Mouse (Mus musculus) layer of hippocampus, postnatal 14 days (tissue): ENCODE results near the gene Spata2l. TPM values are rescaled to one million over a fixed set of nuclear protein-coding genes. Genes with fewer than 3 reads are reported as not detected.
"Not testable (repeated sequence)": the region's sequence is repeated elsewhere in the genome, so short reads cannot be mapped to it uniquely, and the experiment has no call there.

ENCODE experiments used
- DNase-seq, 2 experiments: peaks; one replicate each; pipeline ENCODE4 v3.0.0; 2021 to 2022; ENCODE audit warnings: low spot score in 2 of 2, mixed read lengths in 1 of 2
- total RNA-seq, 2 experiments: library from RNA; stranded (reverse); gene quantifications; 2 replicates each; pipeline ENCODE4 v1.2.3; 2021

The Spata2l gene
- total RNA-seq, 2 experiments from 2014 or later = 106 to 111 TPM

DNA sequence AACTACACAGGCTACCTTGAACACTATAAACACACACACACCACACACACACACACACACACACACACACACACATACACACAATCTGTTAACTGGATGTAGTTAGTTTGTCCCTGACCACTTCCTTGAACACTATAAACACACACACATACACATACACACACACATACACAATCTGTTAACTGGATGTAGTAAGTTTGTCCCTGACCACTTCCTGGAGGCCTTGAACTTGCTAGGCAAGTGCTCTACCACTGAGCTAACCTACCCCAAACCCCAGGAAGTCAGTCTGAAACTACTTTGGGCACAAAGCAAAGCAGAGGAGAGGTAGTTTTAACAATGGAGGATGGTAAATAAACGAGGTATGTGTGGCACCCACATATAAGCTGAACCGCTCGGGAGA, 32.5 kb downstream of the Spata2l start:
- DNase-seq = no peak

DNA sequence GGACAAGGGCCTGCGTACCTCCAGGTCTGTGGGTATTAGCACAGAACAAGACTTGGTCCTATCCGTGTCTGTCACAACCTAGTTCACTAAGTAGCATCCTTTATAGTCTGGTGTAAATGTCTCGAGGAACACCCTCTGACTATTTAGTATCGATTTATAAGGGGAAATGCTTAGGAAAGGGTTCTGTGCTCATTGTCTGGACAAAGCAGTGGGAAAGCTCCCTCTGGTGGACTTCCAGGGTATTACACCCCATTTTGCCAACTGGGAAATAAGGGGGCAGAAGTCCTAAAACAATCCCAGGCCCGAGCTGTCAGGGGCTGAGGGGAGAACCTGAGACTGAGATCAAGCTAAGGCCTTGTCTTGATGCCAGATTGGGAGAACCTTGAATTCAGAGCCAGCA, 33.7 kb downstream of the Spata2l start:
- peak; percentile 79 to 85 for DNase-seq

DNA sequence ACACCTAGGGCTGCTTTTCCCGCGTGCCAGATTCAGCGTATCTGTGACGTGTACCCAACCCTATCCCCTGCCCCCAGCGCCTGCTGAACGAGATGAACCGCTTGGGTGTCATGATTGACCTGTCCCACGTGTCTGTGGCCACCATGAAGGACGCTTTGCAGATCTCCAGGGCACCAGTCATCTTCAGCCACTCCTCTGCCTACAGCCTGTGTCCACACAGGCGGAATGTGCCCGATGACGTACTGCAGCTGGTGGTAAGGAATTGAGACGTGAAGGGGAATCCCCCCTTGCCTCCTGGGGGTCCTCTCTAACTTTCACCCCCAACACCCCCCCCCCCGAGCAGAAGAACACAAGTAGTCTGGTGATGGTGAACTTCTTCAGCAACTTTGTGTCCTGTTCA, 36.2 kb downstream of the Spata2l start:
- DNase-seq = no peak

DNA sequence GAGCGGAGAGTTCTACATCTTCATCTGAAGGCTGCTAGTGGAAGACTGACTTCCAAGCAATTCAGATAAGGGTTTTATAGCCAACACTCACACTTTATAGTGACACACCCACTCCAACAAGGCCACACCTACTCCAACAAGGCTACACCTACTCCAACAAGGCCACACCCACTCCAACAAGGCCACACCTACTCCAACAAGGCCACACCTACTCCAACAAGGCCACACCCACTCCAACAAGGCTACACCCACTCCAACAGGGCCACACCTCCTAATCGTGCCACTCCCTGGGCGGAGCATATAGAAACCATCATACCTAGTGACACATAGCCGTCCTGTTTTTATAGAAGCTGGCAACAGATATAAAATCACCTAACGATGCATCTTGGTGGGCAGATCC, 39.0 kb downstream of the Spata2l start:
- not testable (repeated sequence) for DNase-seq

DNA sequence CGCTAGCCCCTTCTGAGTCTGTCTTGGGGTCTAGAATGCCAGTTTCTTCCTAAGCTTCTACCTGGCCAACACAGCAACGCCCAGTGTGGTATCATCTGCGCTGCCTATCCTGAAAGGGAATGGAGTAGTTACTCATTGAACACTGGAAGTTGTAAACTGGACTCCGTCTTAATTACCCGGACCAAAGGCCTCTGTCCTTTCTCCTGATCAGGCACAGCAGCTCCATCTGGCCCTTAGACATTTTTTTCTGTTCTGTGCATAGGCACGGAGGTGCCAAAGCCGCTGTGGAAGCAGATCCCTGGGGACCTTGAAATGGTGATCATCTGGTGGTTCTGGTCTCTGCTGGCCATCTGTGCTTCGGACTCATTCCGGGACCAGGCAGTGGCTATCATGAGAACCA, 42.3 kb downstream of the Spata2l start:
- DNase-seq = no peak

DNA sequence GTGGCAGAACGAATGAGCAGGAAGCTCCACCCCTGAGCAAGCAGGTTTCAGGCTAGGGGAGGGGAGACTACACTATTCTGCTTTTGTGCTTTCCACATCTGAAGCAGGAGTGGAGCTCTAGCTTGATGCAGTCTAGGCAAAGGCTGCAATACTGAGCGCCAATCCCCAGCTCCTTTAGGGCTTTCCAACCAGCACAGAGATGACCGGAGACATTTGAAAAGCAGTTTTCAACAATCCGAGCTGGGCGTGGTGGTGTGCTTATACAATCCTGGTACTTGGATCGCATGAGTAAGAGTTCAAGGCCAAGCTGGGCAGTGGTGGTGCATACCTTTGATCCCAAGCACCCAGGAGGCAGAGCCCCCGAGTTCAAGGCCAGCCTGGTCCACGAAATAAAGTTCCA, 44.1 kb downstream of the Spata2l start:
- DNase-seq = no peak

DNA sequence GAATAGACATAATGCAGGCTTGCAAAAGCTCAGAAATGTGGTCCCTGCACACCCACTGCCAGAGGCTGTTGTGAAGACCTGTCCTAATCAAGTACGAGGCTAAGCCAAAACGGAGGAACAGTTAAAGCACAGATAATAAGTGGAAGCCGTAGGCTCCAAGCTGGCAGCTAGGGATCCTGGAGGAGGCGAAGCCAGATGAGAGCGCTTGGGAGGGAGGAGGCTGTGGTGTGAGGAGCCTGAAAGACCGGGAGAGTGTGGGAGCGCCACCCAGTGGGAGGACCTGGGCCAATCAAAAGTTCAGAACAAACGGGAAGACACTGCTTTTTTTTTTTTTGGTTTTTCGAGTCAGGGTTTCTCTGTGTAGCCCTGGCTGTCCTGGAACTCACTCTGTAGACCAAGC, 45.4 kb downstream of the Spata2l start:
- peak; percentile 60 to 78 for DNase-seq

DNA sequence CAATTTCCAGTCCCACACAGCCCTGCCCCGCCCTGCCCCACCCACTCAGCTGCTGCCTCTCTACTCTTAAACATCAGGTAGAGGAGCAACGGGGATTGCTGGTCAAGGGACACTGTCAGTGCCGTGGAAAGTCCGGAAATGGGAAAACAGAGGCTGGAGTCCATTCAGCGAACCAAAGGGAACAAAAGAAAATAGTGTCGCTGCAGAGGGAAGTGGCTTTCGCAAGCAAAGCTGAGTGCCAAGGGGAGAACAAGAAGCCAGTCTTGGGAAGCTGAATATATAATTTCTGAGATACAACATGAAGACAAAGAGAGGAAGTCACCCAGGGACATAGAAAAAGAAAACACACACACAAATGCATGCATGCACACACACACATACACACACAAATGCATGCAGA, 47.2 kb downstream of the Spata2l start:
- no peak for DNase-seq

DNA sequence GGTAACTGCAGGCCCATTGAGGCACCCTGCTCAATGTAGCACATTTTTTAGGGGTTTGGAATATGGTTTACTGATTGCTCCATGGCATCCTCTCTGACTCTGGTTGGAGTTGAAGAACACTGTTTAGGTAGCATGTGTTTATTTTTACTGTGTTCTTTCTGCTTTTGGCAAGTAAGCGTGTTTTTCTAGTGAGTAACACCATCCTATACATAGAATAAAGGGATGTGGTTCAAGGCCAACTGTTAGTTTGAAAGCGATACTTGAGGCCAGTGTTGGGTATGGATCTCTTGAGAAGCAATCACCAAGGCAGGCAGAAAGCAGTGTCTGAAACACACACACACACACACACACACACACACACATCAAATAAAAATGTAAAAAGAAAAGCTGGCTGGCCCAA, 48.0 kb downstream of the Spata2l start:
- no peak for DNase-seq

DNA sequence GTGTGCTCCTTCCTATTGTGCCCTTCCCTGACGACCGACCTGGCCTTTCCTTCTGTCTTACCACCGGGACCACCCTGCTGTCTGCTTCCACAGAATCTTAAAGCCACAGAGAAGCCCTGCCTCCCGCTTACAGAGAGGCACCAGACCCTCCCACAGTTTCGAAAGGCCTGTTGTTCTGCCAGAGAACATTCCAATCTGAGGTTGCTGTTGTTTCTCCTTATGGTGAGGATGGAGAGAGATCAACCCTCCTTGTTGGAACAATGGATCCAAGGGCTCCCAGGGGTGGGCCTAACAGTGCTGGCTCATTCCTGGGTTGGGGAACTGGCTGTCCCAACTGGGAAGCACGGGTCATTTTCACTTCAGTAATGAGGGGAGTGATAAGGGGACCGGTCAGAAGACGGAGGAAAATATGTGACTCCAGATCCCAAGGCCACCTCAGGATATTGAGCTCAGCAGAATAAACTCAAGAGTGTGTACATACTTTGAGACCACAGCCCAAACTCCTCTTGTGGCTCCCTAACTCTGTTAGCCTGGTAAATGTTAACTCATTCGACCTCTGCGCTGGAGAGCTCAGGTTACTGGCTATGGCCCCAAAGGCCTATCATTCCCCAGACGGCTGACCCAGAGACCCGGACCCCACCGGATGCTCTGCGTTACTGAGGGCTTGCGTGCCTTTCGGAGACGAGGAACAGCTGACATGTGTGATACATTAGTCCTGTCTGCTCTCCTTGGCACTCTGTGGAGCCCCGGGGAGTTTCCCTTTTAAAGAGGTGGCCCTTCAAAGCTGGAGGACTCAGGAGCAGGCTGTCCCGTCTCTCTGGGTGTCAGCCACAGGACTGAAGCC, 50.2 kb downstream of the Spata2l start, which contains the start of gene Dpep1:
Dpep1 (plus strand) TSS at position 677 of the 844 bp plus-strand sequence.
- no peak for DNase-seq

DNA sequence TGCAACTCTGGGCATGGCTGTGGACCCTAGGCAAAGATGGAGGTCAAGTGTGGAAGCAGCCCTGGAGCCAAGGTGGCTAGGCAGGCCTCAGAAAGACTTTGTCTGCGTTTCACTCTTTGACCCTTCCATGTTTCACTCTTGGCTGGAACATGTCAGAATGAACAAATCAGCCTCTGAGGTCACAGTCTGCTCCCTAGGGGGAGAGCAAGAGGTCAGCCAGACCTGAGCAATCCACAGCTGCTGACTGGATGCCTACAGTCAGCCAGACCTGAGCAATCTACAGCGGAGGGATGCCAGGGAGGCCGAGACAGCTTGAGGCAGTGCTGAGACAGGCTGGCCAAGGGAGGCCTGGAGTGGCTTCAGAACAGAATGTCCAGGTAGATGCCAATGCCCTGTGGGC, 54.6 kb downstream of the Spata2l start:
- DNase-seq = no peak

Other genes with a start within 250 kb of the Spata2l start
- gene Ankrd11, start 194.0 kb downstream of the Spata2l start, total RNA-seq = 100 to 1,000 TPM; 152 to 159 TPM
- gene Spg7, start 173.3 kb downstream of the Spata2l start, total RNA-seq = 10 to 100 TPM; 64.7 to 81.9 TPM
- 100 to 1,000 TPM; 390 to 435 TPM for gene Rpl13, start 133.9 kb downstream of the Spata2l start, total RNA-seq
- 100 to 1,000 TPM; 319 to 359 TPM for gene Cpne7, start 118.9 kb downstream of the Spata2l start, total RNA-seq
- gene Sult5a1, start 77.9 kb downstream of the Spata2l start, total RNA-seq = 1 to 10 TPM; 2.2 to 2.9 TPM
- under 1 TPM; 0.50 to 0.71 TPM for gene Dpep1, start 50.0 kb downstream of the Spata2l start, total RNA-seq
- 100 to 1,000 TPM; 114 to 131 TPM for gene Chmp1a, start 23.5 kb downstream of the Spata2l start, total RNA-seq
- 10 to 100 TPM in 1 of 2 experiments, 1 to 10 TPM in 1; 9.5 to 10.6 TPM for gene Spata33, start 23.4 kb downstream of the Spata2l start, total RNA-seq
- gene Cdk10, start 11.4 kb downstream of the Spata2l start, total RNA-seq = 10 to 100 TPM; 74.0 to 82.4 TPM
- 10 to 100 TPM; 22.4 to 23.3 TPM for gene Zfp276, start 18.0 kb upstream of the Spata2l start, total RNA-seq
- gene Vps9d1, start 18.1 kb upstream of the Spata2l start, total RNA-seq = 10 to 100 TPM; 56.3 to 58.0 TPM
- gene Fanca, start 82.3 kb upstream of the Spata2l start, total RNA-seq = 1 to 10 TPM; 2.6 to 5.3 TPM
- gene Spire2, start 96.5 kb upstream of the Spata2l start, total RNA-seq = 10 to 100 TPM; 15.4 to 15.6 TPM
- 100 to 1,000 TPM; 490 to 516 TPM for gene Tcf25, start 137.5 kb upstream of the Spata2l start, total RNA-seq
- under 1 TPM in 1 of 2 experiments, not detected in 1; 0.10 TPM for gene Mc1r, start 170.9 kb upstream of the Spata2l start, total RNA-seq
- gene Tubb3, start 175.2 kb upstream of the Spata2l start, total RNA-seq = 100 to 1,000 TPM; 559 to 591 TPM
- 10 to 100 TPM; 72.0 to 78.2 TPM for gene Def8, start 187.3 kb upstream of the Spata2l start, total RNA-seq
- 10 to 100 TPM; 31.2 to 32.5 TPM for gene Afg3l1, start 241.7 kb upstream of the Spata2l start, total RNA-seq